Mouse (Mus musculus): ENCODE measurements at regions not wholly inside any gene's neighbourhood (a gene's known extent, or its start where the extent isn't known, plus 50 kb on each side); places are given as distances from the start of the nearest gene placed in this dataset.

- Histone ChIP-seq H3K27me3 (ENCODE audit: control insufficient read depth, insufficient read depth, insufficient read length) (no peaks in the 10 kb centered on the region), H3K4me3 (ENCODE audit: insufficient read depth, poor library complexity, severe bottlenecking) (no peak overlapping the region), H3K79me3 (ENCODE audit: low read depth) (no peaks in the 10 kb centered on the region), H3ac (ENCODE audit: control insufficient read depth, insufficient read length, low read depth) (no peak overlapping the region), H3K79me2 (ENCODE audit: control insufficient read depth, insufficient read depth) (no peaks in the 10 kb centered on the region), H3K36me3 (ENCODE audit: control insufficient read depth, insufficient read depth) (no peaks in the 10 kb centered on the region)
- TF ChIP-seq MYOG (IDR thresholded peaks at IDR 0.05; ENCODE audit: control insufficient read depth, extremely low read depth, insufficient read length) (no peak), MAX (IDR thresholded peaks at IDR 0.05) (no peak), MYOD1 (IDR thresholded peaks at IDR 0.05; ENCODE audit: control insufficient read depth, insufficient read length, low read depth) (no peak), FOSL1 (IDR thresholded peaks at IDR 0.05; ENCODE audit: insufficient read depth, low read length, poor library complexity, severe bottlenecking) (no peak), USF1 (IDR thresholded peaks at IDR 0.05; ENCODE audit: low read depth) (no peak), CEBPB (IDR thresholded peaks at IDR 0.05; ENCODE audit: low read depth) (no peak), CTCF (IDR thresholded peaks at IDR 0.05; ENCODE audit: control insufficient read depth, insufficient read depth, insufficient read length) (no peak)
Measured at GRCm38 (mm10) chr14:100374494-100375217, 90.2 kb upstream of the Klf12 start.

GRCm38 (mm10) chr14:100366234-100366864, 81.9 kb upstream of the Klf12 start:
- Histone ChIP-seq H3K79me2 (ENCODE audit: control insufficient read depth, insufficient read depth) (no peaks in the 10 kb centered on the region), H3ac (ENCODE audit: control insufficient read depth, insufficient read length, low read depth) (no peak overlapping the region), H3K79me3 (ENCODE audit: low read depth) (no peaks in the 10 kb centered on the region), H3K36me3 (ENCODE audit: control insufficient read depth, insufficient read depth) (no peaks in the 10 kb centered on the region), H3K27me3 (ENCODE audit: control insufficient read depth, insufficient read depth, insufficient read length) (peaks cover 7% of the 10 kb centered on the region), H3K4me3 (ENCODE audit: insufficient read depth, poor library complexity, severe bottlenecking) (no peak overlapping the region)
- TF ChIP-seq MAX (IDR thresholded peaks at IDR 0.05) (no peak), FOSL1 (IDR thresholded peaks at IDR 0.05; ENCODE audit: insufficient read depth, low read length, poor library complexity, severe bottlenecking) (no peak), MYOG (IDR thresholded peaks at IDR 0.05; ENCODE audit: control insufficient read depth, extremely low read depth, insufficient read length) (no peak), MYOD1 (IDR thresholded peaks at IDR 0.05; ENCODE audit: control insufficient read depth, insufficient read length, low read depth) (no peak), CEBPB (IDR thresholded peaks at IDR 0.05; ENCODE audit: low read depth) (no peak), CTCF (IDR thresholded peaks at IDR 0.05; ENCODE audit: control insufficient read depth, insufficient read depth, insufficient read length) (no peak), USF1 (IDR thresholded peaks at IDR 0.05; ENCODE audit: low read depth) (no peak)

- H3K4me3 ChIP-seq (ENCODE audit: insufficient read depth, poor library complexity, severe bottlenecking), result no peak overlapping the region
- no peaks in the 10 kb centered on the region for H3K36me3 ChIP-seq (ENCODE audit: control insufficient read depth, insufficient read depth)
- H3K79me3 ChIP-seq (ENCODE audit: low read depth), result no peaks in the 10 kb centered on the region
- TF ChIP-seq USF1 (IDR thresholded peaks at IDR 0.05; ENCODE audit: low read depth) (no peak), MAX (IDR thresholded peaks at IDR 0.05) (no peak), CTCF (IDR thresholded peaks at IDR 0.05; ENCODE audit: control insufficient read depth, insufficient read depth, insufficient read length) (no peak), CEBPB (IDR thresholded peaks at IDR 0.05; ENCODE audit: low read depth) (no peak), FOSL1 (IDR thresholded peaks at IDR 0.05; ENCODE audit: insufficient read depth, low read length, poor library complexity, severe bottlenecking) (no peak), MYOG (IDR thresholded peaks at IDR 0.05; ENCODE audit: control insufficient read depth, extremely low read depth, insufficient read length) (no peak), MYOD1 (IDR thresholded peaks at IDR 0.05; ENCODE audit: control insufficient read depth, insufficient read length, low read depth) (no peak)
- peaks cover 7% of the 10 kb centered on the region for H3K27me3 ChIP-seq (ENCODE audit: control insufficient read depth, insufficient read depth, insufficient read length)
- H3K79me2 ChIP-seq (ENCODE audit: control insufficient read depth, insufficient read depth), result no peaks in the 10 kb centered on the region
- H3ac ChIP-seq (ENCODE audit: control insufficient read depth, insufficient read length, low read depth), result no peak overlapping the region
Measured at GRCm38 (mm10) chr14:100362786-100363185, 78.3 kb upstream of the Klf12 start.

GRCm38 (mm10) chr14:100361346-100362029, 77.0 kb upstream of the Klf12 start:
- Histone ChIP-seq H3K4me3 (ENCODE audit: insufficient read depth, poor library complexity, severe bottlenecking) (no peak overlapping the region), H3K27me3 (ENCODE audit: control insufficient read depth, insufficient read depth, insufficient read length) (peaks cover 4% of the 10 kb centered on the region), H3ac (ENCODE audit: control insufficient read depth, insufficient read length, low read depth) (no peak overlapping the region), H3K79me3 (ENCODE audit: low read depth) (no peaks in the 10 kb centered on the region), H3K79me2 (ENCODE audit: control insufficient read depth, insufficient read depth) (no peaks in the 10 kb centered on the region), H3K36me3 (ENCODE audit: control insufficient read depth, insufficient read depth) (no peaks in the 10 kb centered on the region)
- no peak for TF ChIP-seq MYOD1 (IDR thresholded peaks at IDR 0.05; ENCODE audit: control insufficient read depth, insufficient read length, low read depth)

- H3K79me3 ChIP-seq (ENCODE audit: low read depth), result no peaks in the 10 kb centered on the region
- H3K79me2 ChIP-seq (ENCODE audit: control insufficient read depth, insufficient read depth), result no peaks in the 10 kb centered on the region
- no peaks in the 10 kb centered on the region for H3K36me3 ChIP-seq (ENCODE audit: control insufficient read depth, insufficient read depth)
- TF ChIP-seq MYOD1 (IDR thresholded peaks at IDR 0.05; ENCODE audit: control insufficient read depth, insufficient read length, low read depth), result no peak
- TF ChIP-seq MAX (IDR thresholded peaks at IDR 0.05), result no peak
- TF ChIP-seq CTCF (IDR thresholded peaks at IDR 0.05; ENCODE audit: control insufficient read depth, insufficient read depth, insufficient read length), result no peak
- no peak for TF ChIP-seq CEBPB (IDR thresholded peaks at IDR 0.05; ENCODE audit: low read depth)
- TF ChIP-seq MYOG (IDR thresholded peaks at IDR 0.05; ENCODE audit: control insufficient read depth, extremely low read depth, insufficient read length), result no peak
- no peak for TF ChIP-seq USF1 (IDR thresholded peaks at IDR 0.05; ENCODE audit: low read depth)
- no peak for TF ChIP-seq FOSL1 (IDR thresholded peaks at IDR 0.05; ENCODE audit: insufficient read depth, low read length, poor library complexity, severe bottlenecking)
- no peak overlapping the region for H3ac ChIP-seq (ENCODE audit: control insufficient read depth, insufficient read length, low read depth)
- H3K4me3 ChIP-seq (ENCODE audit: insufficient read depth, poor library complexity, severe bottlenecking), result no peak overlapping the region
- no peaks in the 10 kb centered on the region for H3K27me3 ChIP-seq (ENCODE audit: control insufficient read depth, insufficient read depth, insufficient read length)
Measured at GRCm38 (mm10) chr14:100359881-100360280, 75.4 kb upstream of the Klf12 start.

All from C2C12 (cell line).